Mouse (Mus musculus) kidney, adult 18-20 months (tissue): ENCODE results near the gene Anln.
A peak's percentile ranks its signal among the peaks of the same experiment; 100 is the strongest.
"Not testable (repeated sequence)": the region's sequence is repeated elsewhere in the genome, so short reads cannot be mapped to it uniquely, and the experiment has no call there.

ENCODE experiments used
- DNase-seq: peaks from one replicate; pipeline ENCODE4 v3.0.0; 2021

Gene Anln

GRCm38 (mm10) chr9:22389021-22389476, at the start of gene Anln:
TSS of gene Anln (minus strand) at chr9:22389188.
- DNase-seq = peak; percentile 91

- no peak for DNase-seq
Observed at GRCm38 (mm10) chr9:22434101-22434500, 45.1 kb upstream of the Anln start.

- no peak for DNase-seq
Observed at GRCm38 (mm10) chr9:22433221-22433620, 44.2 kb upstream of the Anln start.

- no peak for DNase-seq
Observed at GRCm38 (mm10) chr9:22430315-22430840, 41.4 kb upstream of the Anln start.

GRCm38 (mm10) chr9:22429533-22430241, 40.7 kb upstream of the Anln start:
- DNase-seq = peak; percentile 36

- DNase-seq = no peak
Observed at GRCm38 (mm10) chr9:22428666-22429410, 39.9 kb upstream of the Anln start.

- no peak for DNase-seq
Observed at GRCm38 (mm10) chr9:22428028-22428665, 39.2 kb upstream of the Anln start.

GRCm38 (mm10) chr9:22424719-22425118, 35.7 kb upstream of the Anln start:
- no peak for DNase-seq

GRCm38 (mm10) chr9:22424196-22424595, 35.2 kb upstream of the Anln start:
- DNase-seq = no peak

- DNase-seq = no peak
Observed at GRCm38 (mm10) chr9:22423507-22423906, 34.5 kb upstream of the Anln start.

GRCm38 (mm10) chr9:22422559-22422958, 33.6 kb upstream of the Anln start:
- DNase-seq = no peak

GRCm38 (mm10) chr9:22420491-22420890, 31.5 kb upstream of the Anln start:
- DNase-seq = no peak

- no peak for DNase-seq
Observed at GRCm38 (mm10) chr9:22419877-22420276, 30.9 kb upstream of the Anln start.

GRCm38 (mm10) chr9:22417547-22417946, 28.6 kb upstream of the Anln start:
- DNase-seq = no peak

GRCm38 (mm10) chr9:22416187-22416586, 27.2 kb upstream of the Anln start:
- DNase-seq = no peak

- peak; percentile 98 for DNase-seq
Observed at GRCm38 (mm10) chr9:22411002-22411857, 22.2 kb upstream of the Anln start, which contains the start of gene 9530077C05Rik. TSS of gene 9530077C05Rik (plus strand) at chr9:22411513.

GRCm38 (mm10) chr9:22409501-22409900, 20.5 kb upstream of the Anln start:
- DNase-seq = no peak

- DNase-seq = not testable (repeated sequence)
Observed at GRCm38 (mm10) chr9:22408344-22408743, 19.4 kb upstream of the Anln start.

GRCm38 (mm10) chr9:22407633-22408032, 18.6 kb upstream of the Anln start:
- DNase-seq = not testable (repeated sequence)

- no peak for DNase-seq
Observed at GRCm38 (mm10) chr9:22405414-22405813, 16.4 kb upstream of the Anln start.

GRCm38 (mm10) chr9:22403501-22403900, 14.5 kb upstream of the Anln start:
- not testable (repeated sequence) for DNase-seq

GRCm38 (mm10) chr9:22402976-22403375, 14.0 kb upstream of the Anln start:
- no peak for DNase-seq
